Mouse (Mus musculus) bone marrow, adult 2 months (tissue): ENCODE results near the gene Brd4.

Experiments used
- CTCF ChIP-seq: fragments of 200-500 bp; IDR thresholded peaks from 2 replicates; pipeline ENCODE4 v1.5.1; 2011; ENCODE audit warnings: low read length, control low read depth; ENCODE audit not compliant: control insufficient read depth, insufficient read depth
- POLR2A ChIP-seq: fragments of 200-500 bp; IDR thresholded peaks from 2 replicates; pipeline ENCODE4 v1.6.1; 2011; ENCODE audit warnings: low read depth, mild to moderate bottlenecking, control low read depth, low read length, borderline replicate concordance; ENCODE audit not compliant: control insufficient read depth

GRCm38 (mm10) chr17:32268540-32268960 is 16.0 kb downstream of the Brd4 start:
- TF ChIP-seq CTCF (no peak), POLR2A (no peak)
